Mouse (Mus musculus): ENCODE results near the gene Luc7l3.

- TF ChIP-seq CTCF (IDR thresholded peaks at IDR 0.05; ENCODE audit: low read depth, low read length) = no peak
- TF ChIP-seq GATA2 (IDR thresholded peaks at IDR 0.05; ENCODE audit: borderline replicate concordance, low read depth, low read length) = no peak
- TF ChIP-seq TAL1 (conservative IDR thresholded peaks at IDR 0.05; ENCODE audit: low read depth, low read length) = no peak
Observed at GRCm38 (mm10) chr11:94283536-94284099, 38.2 kb downstream of the Luc7l3 start.

Data from G1E (cell line).